9 mouse cellular contexts compared by ENCODE assay signal in the genomic region with DNA sequence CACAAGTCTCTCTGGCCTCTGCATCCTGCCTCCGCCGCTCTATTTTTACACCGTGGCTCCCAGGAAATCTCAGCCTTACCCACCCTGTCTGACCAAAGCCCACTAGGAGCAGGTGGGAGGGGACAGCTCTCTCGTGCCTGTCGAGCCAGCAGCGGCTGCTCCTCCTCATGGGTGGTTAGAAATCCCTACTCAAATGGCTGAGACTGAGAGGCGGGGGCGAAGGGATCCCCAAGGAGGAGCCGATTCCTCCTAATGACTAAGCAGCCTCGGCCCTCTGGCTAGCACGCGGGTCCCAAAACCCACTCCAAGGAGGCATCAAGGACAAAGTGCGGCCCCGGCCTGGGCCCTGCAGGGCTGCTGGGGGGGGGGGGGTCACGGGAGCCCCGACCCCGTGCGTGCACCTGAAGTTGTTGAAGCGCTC. TPM values are rescaled to one million over a fixed set of nuclear protein-coding genes. Genes with fewer than 3 reads are reported as not detected.
DNase-seq lines count a peak whose midpoint lies in the region; ATAC-seq lines count a peak whose summit lies in the region.
"Had no signal": no experiment of that assay in that cellular context is flagged by ENCODE, and none has a peak within 500 bp of the region (broad histone marks: within the 10 kb centered on the region; RNA-seq: fewer than 3 reads in every experiment).

No protein-coding gene starts in this region.

- peak overlapping the region; percentile 79 for H3K9ac ChIP-seq in hindbrain, embryonic 13.5 days

- DNase-seq in embryo, embryonic 10 days (ENCODE audit: low spot score): peak; percentile 62
- no peak for DNase-seq in embryo, embryonic 9.5 days (ENCODE audit: extremely low spot score)
- DNase-seq in cerebellum, adult 9-11 months: peak; percentile 79
- DNase-seq in frontal cortex, postnatal 36 days (ENCODE audit: low spot score in 2 of 2): peak; percentile 60 to 70
- peak; percentile 50 to 53 for DNase-seq in layer of hippocampus, postnatal 36 days
- peak; percentile 31 for DNase-seq in lung, postnatal 14 days
- DNase-seq in right cerebral cortex, postnatal 14 days: peak; percentile 48

- no peaks in the 10 kb centered on the region for H3K9me3 ChIP-seq in hindbrain, embryonic 13.5 days

- peaks cover 30% of the 10 kb centered on the region for H3K36me3 ChIP-seq in hindbrain, embryonic 13.5 days

- peak; percentile 16; the same call in 1 of the 2 replicates for ATAC-seq in hindbrain, embryonic 13.5 days (ENCODE audit: low FRiP score)

- H3K4me2 ChIP-seq in hindbrain, embryonic 13.5 days: peak overlapping the region; percentile 82

- peak overlapping the region; percentile 70 for H3K4me3 ChIP-seq in hindbrain, embryonic 13.5 days

- under 1% methylated on average over 19 of the region's 19 CpGs for WGBS in hindbrain, embryonic 13.5 days

- H3K27ac ChIP-seq in hindbrain, embryonic 13.5 days: peak overlapping the region; percentile 85

- H3K4me1 ChIP-seq in hindbrain, embryonic 13.5 days (replicated peaks): peaks cover 49% of the 10 kb centered on the region

- no peaks in the 10 kb centered on the region for H3K27me3 ChIP-seq in hindbrain, embryonic 13.5 days

RNA-seq across cellular contexts. Expression of a gene that starts 0.4 kb away (rescaled TPM):
- polyA plus RNA-seq in hindbrain, embryonic 13.5 days (2015; fragmentation: Nextera tagmentation; extraction: Ambion mirVana): 216 TPM in 2 replicates
- 100 to 1,000 TPM; 784 to 785 TPM for total RNA-seq in layer of hippocampus, postnatal 36 days (2021)

RNA-seq across cellular contexts. Expression of a gene that starts 21.1 kb away (rescaled TPM):
- polyA plus RNA-seq in hindbrain, embryonic 13.5 days (2015; fragmentation: Nextera tagmentation; extraction: Ambion mirVana): not detected in 2 replicates
- total RNA-seq in layer of hippocampus, postnatal 36 days (2021): not detected
- total RNA-seq: neutrophil, adult 5-6 weeks had no signal

RNA-seq across cellular contexts. Expression of a gene that starts 33.2 kb away (rescaled TPM):
- 82.7 and 87.9 TPM in 2 replicates for polyA plus RNA-seq in hindbrain, embryonic 13.5 days (2015; fragmentation: Nextera tagmentation; extraction: Ambion mirVana)
- 10 to 100 TPM; 21.1 to 25.1 TPM for total RNA-seq in layer of hippocampus, postnatal 36 days (2021)
